Mouse (Mus musculus) liver, embryonic 12.5 days (tissue): Measurements from ENCODE around the gene Tomm40. TPM values are rescaled to one million over a fixed set of nuclear protein-coding genes. Genes with fewer than 3 reads are reported as not detected.

Experiments used
- ATAC-seq: fragments of 200-750 bp; cut with Nextera tagmentation; 2 replicates; pipeline ENCODE4 v1.8.0; 2017; ENCODE audit warnings: moderate number of reproducible peaks, mild to moderate bottlenecking, moderate library complexity
- H3K27ac ChIP-seq: fragments of 300-500 bp; sonication (generic); 2 replicates; pipeline ENCODE4 v1.5.1; 2016; ENCODE audit warnings: mild to moderate bottlenecking
- H3K27me3 ChIP-seq: fragments of 300-500 bp; sonication (generic); replicated peaks from 2 replicates; pipeline ENCODE4 v1.6.1; 2016; ENCODE audit warnings: mild to moderate bottlenecking, moderate library complexity
- H3K36me3 ChIP-seq: fragments of 300-500 bp; sonication (generic); 2 replicates; pipeline ENCODE4 v1.6.1; 2016; ENCODE audit warnings: mild to moderate bottlenecking, moderate library complexity
- H3K4me1 ChIP-seq: fragments of 300-500 bp; sonication (generic); 2 replicates; pipeline ENCODE4 v1.6.1; 2016
- H3K4me2 ChIP-seq: fragments of 300-500 bp; sonication (generic); 2 replicates; pipeline ENCODE4 v1.6.1; 2016; ENCODE audit warnings: mild to moderate bottlenecking, moderate library complexity
- H3K4me3 ChIP-seq: fragments of 300-500 bp; sonication (generic); 2 replicates; pipeline ENCODE4 v1.5.1; 2016; ENCODE audit warnings: mild to moderate bottlenecking, moderate library complexity
- H3K9ac ChIP-seq: fragments of 300-500 bp; sonication (generic); 2 replicates; pipeline ENCODE4 v1.6.1; 2016; ENCODE audit warnings: mild to moderate bottlenecking, moderate library complexity
- H3K9me3 ChIP-seq: fragments of 300-500 bp; sonication (generic); replicated peaks from 2 replicates; pipeline ENCODE4 v1.6.1; 2016; ENCODE audit warnings: mild to moderate bottlenecking, moderate library complexity
- WGBS: fragments of 180-500 bp; shearing (Covaris S2); methylation state at CpG from one replicate; pipeline ENCODE4 v1.1.7; 2016; ENCODE audit not compliant: insufficient replicate concordance; 5-methylcytosine and 5-hydroxymethylcytosine counted together
- polyA plus RNA-seq: library from polyadenylated mRNA; unstranded; fragments of >200 nt; fragmentation: Nextera tagmentation; extraction: Ambion mirVana; gene quantifications from 2 replicates; pipeline ENCODE4 v1.2.1, GENCODE M21; 2016

Gene Tomm40
- polyA plus RNA-seq, 1 experiment from 2014 or later = 207 TPM

DNA sequence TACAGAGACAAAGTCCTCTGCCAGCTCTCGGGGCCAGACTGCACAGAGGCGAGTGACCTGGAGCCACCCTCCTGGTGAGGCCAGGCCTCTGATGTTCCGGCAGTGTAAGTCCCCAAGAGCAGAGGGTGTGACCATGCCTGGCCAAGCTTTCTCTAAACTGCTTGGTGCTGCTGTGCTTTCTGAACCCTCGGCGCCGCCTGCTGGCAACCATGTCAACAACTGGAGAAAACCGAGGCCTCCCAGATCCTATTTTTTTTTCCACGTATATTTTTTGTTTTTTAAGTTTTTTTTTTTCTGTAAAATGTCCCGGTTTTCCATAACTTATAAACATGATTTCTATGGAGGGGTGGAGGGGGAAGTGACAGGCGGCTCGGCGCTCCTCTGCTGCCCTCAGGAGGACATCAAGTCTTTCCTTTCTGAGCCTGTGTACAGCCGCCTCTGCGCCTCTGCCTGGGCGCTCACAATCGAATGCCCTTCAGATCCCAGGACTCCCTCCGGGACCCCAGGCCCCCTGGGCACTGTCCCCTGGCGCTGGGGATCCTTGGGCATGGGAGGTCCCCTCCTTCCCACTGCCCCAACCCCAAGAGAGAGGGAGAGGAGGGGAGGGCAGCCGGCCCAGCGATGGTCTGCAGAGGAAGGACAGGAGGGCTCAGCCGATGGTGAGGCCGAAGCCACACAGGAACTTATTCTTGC lies 14.0 kb downstream of the Tomm40 start:
- Histone ChIP-seq H3K4me3 (no peak overlapping the region), H3K4me1 (peaks cover 70% of the 10 kb centered on the region), H3K4me2 (peak overlapping the region; percentile 29; the same call in 1 of the 2 replicates), H3K27me3 (0 out of 2 replicates have a peak, but pooled peaks cover 11% of the 10 kb centered on the region), H3K9ac (peak overlapping the region; percentile 44; the same call in 1 of the 2 replicates), H3K9me3 (no peaks in the 10 kb centered on the region), H3K27ac (peak overlapping the region; percentile 76), H3K36me3 (peaks cover 64% of the 10 kb centered on the region)
- peak; percentile 70 for ATAC-seq
- WGBS = 21% methylated on average over 22 of the region's 22 CpGs

DNA sequence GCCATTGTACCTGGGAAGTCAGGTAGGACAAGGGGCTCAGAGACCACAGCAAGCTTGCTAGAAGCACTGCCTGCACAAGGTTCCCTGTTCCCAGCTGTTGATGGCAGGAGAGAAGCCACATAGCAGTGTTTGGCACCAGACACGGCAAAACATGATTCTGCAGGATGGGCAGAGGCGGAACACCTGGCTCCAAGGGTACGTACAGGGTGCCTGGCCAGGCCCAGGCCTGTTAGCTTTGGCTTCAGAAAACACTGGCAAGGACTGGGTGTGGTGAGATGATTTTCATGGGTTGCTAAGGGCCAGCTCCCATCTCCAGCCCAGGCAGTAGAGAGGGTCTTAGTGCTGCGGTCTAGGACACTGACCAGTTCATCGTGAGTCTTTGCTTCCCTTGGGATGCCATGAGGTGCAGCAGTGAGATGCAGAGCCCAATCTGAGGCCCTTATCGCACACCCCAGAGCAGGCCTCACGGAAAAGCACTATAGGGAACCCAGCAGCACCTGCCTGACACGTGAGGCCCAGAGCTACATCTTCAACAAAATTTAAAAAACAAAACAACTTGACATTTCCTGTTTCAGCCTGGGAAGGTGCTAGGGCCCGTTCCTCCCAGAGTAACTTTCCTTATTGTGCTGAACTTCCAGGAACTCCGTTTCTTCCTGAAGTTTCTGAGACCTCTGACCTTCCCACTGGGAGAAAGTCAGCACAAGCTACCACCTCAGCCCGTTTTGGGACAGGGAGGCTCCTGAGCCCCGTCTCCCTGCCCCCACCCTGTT lies 14.8 kb downstream of the Tomm40 start:
- Histone ChIP-seq H3K27ac (peak overlapping the region; percentile 76), H3K36me3 (peaks cover 67% of the 10 kb centered on the region), H3K9ac (peak overlapping the region; percentile 19; the same call in 1 of the 2 replicates), H3K4me2 (peak overlapping the region; percentile 29; the same call in 1 of the 2 replicates), H3K27me3 (0 out of 2 replicates have a peak, but pooled peaks cover 11% of the 10 kb centered on the region), H3K4me1 (peaks cover 77% of the 10 kb centered on the region), H3K9me3 (no peaks in the 10 kb centered on the region), H3K4me3 (no peak overlapping the region)
- 47% methylated on average over 12 of the region's 12 CpGs for WGBS
- ATAC-seq = peak; percentile 23; the same call in 1 of the 2 replicates

DNA sequence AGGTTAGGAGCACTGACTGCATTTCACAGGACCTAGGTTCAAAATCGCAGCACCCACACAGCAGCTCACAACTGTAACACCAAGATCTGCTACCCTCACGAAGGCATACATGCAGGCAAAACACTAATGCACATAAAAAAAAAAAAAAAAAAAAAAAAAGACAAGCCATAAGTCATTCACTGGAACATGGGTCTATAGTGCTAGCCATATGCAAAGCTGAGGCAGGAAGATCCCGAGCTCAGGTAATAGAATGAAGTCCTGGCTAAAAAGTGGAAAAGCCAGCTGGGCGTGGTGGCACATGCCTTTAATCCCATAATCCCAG lies 15.4 kb downstream of the Tomm40 start:
- ATAC-seq = no peak
- H3K4me1 ChIP-seq = peaks cover 84% of the 10 kb centered on the region
- H3K27me3 ChIP-seq = 0 out of 2 replicates have a peak, but pooled peaks cover 11% of the 10 kb centered on the region
- H3K9me3 ChIP-seq = no peaks in the 10 kb centered on the region
- H3K27ac ChIP-seq = peak overlapping the region; percentile 89
- H3K4me3 ChIP-seq = no peak overlapping the region
- 39% methylated on average over 4 of the region's 4 CpGs for WGBS
- H3K4me2 ChIP-seq = peak overlapping the region; percentile 66; the same call in 1 of the 2 replicates
- 0 out of 2 replicates have a peak overlapping the region, but pooled peaks have one; percentile 65 for H3K9ac ChIP-seq
- H3K36me3 ChIP-seq = peaks cover 61% of the 10 kb centered on the region

DNA sequence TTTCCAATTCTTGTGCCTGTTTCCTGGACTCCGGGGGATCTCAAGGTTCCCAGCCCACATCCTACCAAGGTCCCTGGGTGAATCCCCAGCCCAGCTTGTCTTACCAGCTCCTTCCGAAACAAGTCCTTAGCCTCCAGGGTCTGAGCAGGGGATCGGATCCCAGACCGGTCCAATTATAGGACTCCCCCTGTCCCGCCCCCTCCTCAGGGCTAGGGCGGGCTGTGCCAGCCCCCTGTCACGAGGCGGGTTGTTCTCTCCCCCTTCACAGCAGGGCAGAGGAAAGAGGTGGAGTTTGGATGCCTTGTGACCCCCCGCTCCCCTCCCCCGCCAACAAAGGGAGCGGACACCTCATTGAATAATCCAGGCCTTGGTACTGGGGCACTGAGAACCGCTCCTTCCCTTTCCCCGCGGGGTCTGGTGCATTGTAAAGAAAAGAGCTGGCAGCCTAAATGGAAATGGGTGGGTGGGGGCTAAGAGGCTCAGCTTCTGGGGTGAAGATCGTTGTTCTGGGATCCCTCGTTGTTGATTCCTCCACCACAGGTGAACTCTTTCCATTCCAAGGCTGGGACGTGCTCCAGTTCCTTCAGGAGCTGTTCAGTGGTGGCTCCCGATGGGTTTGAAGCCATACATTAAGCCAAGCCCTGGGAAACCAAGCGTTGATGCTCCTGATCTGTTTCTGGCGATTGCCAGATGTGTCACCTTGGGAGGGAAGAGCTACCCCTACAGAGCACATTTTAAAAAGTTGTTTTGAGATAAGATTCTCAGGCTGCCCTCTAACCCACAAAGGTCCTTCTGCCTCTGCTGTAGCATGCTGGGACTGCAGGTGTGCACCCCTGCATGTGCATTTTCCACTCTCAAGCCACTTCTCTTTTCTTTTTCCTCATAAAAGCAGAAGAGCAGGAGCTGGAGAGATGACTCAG lies 16.1 kb downstream of the Tomm40 start, which contains the start of gene Apoe:
Apoe (minus strand) TSS at position 282 of the 920 bp plus-strand sequence.
- H3K9me3 ChIP-seq = no peaks in the 10 kb centered on the region
- WGBS = 3% methylated on average over 20 of the region's 20 CpGs
- H3K9ac ChIP-seq = peak within 1 kb of the TSS; percentile 65
- peaks cover 91% of the 10 kb centered on the region for H3K4me1 ChIP-seq
- peak within 1 kb of the TSS; percentile 66 for H3K4me2 ChIP-seq
- H3K36me3 ChIP-seq = peaks cover 54% of the 10 kb centered on the region
- H3K4me3 ChIP-seq = peak within 1 kb of the TSS; percentile 53
- H3K27me3 ChIP-seq = 0 out of 2 replicates have a peak, but pooled peaks cover 11% of the 10 kb centered on the region
- H3K27ac ChIP-seq = peak within 1 kb of the TSS; percentile 89
- peak; percentile 52 for ATAC-seq

DNA sequence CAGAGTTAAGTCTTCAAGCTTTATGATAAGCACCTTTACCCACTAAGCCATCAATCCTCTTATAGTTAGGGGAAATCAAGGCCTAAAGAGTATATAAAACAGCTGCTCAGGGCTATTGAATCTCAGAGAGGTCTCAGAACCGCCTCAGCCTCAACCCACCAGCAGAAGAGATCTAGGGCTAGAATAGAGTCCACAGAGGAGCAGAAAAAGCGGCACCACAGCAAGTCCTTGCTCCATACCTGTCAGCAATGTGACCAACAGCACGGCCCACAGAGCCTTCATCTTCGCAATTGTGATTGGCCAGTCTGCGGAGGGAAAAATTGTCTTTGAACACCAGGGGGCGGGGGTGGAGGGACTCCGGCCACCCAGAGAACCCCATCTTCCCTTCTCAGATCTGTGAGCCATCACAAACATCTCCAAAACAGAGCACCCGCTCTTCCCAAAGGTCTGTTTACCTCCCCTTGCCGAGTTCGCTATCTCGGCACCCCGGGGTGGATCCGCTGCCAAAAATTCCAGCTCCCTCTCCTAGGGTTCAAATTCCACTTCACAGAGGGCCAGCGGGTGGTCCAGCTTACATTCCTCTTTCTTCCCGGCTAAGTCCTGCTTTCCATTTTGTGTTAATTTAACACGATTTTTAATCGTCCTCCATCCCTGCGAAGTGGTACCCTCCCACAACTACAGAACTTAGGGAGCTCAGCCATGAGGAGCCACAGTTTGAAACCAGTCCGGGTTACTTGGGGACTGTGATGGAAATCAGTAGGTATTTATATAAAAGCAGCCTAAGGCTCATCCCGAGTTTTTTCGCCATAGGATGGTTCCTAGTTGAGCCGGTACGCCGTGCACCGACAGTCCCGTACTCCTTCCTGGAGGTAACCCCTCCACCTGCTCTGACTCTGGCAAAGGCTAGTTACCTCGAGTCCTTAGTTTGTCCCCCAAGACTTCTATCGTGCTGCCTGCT lies 17.0 kb downstream of the Tomm40 start:
- Histone ChIP-seq H3K9ac (peak overlapping the region; percentile 65), H3K27me3 (peaks cover 11% of the 10 kb centered on the region; the same call in 1 of the 2 replicates), H3K9me3 (no peaks in the 10 kb centered on the region), H3K36me3 (peaks cover 45% of the 10 kb centered on the region), H3K4me2 (peak overlapping the region; percentile 66), H3K4me1 (peaks cover 99% of the 10 kb centered on the region), H3K4me3 (peak overlapping the region; percentile 53), H3K27ac (peak overlapping the region; percentile 89)
- ATAC-seq = no peak
- WGBS = 4% methylated on average over 28 of the region's 28 CpGs

DNA sequence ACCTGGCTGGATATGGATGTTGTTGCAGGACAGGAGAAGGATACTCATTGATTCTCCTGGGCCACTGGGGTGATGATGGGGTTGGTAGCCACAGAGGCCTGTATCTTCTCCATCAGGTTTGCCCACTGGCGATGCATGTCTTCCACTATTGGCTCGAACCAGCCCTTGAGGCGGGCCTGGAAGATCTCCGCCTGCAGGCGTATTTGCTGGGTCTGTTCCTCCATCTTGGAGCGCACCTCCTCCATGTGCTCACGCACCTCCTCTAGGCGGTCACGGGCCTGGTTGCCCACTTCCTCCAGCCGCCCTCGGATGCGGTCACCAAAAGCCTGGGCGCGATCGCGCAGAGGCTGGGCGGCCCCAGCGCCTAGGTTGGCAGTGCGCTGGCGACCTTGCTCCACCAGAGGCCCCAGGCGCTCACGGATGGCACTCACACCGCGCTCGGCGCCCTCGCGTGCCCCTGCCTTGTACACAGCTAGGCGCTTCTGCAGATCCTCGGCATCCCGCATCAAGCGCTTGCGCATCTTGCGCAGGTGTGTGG lies 18.8 kb downstream of the Tomm40 start:
- peaks cover 27% of the 10 kb centered on the region for H3K36me3 ChIP-seq
- H3K9me3 ChIP-seq = no peaks in the 10 kb centered on the region
- H3K4me1 ChIP-seq = peaks cover 99% of the 10 kb centered on the region
- H3K4me3 ChIP-seq = peak overlapping the region; percentile 53
- peak overlapping the region; percentile 3; the same call in 1 of the 2 replicates for H3K9ac ChIP-seq
- H3K4me2 ChIP-seq = peak overlapping the region; percentile 66
- peak overlapping the region; percentile 89 for H3K27ac ChIP-seq
- 72% methylated on average over 34 of the region's 34 CpGs for WGBS
- ATAC-seq = no peak
- peaks cover 11% of the 10 kb centered on the region; the same call in 1 of the 2 replicates for H3K27me3 ChIP-seq

DNA sequence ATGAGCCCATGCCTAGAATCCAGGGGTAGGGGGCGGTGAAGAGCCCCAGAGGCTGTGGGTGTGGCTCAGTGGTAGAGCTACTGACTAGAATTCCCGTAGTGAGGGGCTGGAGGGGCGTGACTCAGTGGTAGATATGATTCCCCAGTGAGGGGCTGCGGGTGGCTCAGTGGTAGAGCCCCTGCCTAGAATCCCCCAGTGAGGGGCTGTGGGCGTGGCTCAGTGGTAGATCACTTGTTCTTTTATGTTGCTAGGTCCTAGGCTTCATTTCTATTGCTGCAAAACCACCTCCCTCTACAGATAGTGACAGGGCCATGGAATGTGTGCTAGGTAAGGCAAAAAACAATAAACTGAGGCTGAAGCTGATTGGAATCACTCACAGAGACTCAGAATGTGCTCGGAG lies 19.4 kb downstream of the Tomm40 start:
- H3K4me2 ChIP-seq = peak overlapping the region; percentile 66
- peaks cover 11% of the 10 kb centered on the region; the same call in 1 of the 2 replicates for H3K27me3 ChIP-seq
- peaks cover 25% of the 10 kb centered on the region for H3K36me3 ChIP-seq
- peak overlapping the region; percentile 89; the same call in 1 of the 2 replicates for H3K27ac ChIP-seq
- no peak overlapping the region for H3K4me3 ChIP-seq
- 44% methylated on average over 6 of the region's 6 CpGs for WGBS
- H3K9ac ChIP-seq = no peak overlapping the region
- peaks cover 99% of the 10 kb centered on the region for H3K4me1 ChIP-seq
- ATAC-seq = no peak
- H3K9me3 ChIP-seq = no peaks in the 10 kb centered on the region

DNA sequence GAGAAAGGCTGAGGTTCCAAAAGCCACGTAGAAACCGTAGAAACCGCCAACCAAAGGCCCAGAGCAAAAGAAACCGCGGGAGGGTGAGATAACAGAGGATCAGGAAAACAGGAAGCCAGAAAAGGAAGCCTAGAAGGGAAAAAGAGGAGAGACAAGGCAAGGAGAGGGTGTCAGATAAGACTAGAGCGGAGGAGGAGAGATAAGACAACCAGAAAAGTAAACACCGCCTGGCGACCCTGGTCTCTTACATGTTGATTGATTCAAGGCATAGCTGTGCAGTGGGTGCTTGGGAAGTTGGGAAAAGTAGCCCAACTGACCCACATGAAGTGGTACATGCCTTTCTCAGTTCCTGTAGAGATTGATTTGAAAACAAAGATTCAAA lies 20.0 kb downstream of the Tomm40 start:
- H3K27ac ChIP-seq = peak overlapping the region; percentile 89
- 2% methylated on average over 8 of the region's 8 CpGs for WGBS
- H3K27me3 ChIP-seq = peaks cover 11% of the 10 kb centered on the region; the same call in 1 of the 2 replicates
- no peak overlapping the region for H3K4me3 ChIP-seq
- peak overlapping the region; percentile 66 for H3K4me2 ChIP-seq
- ATAC-seq = 0 out of 2 replicates have a peak, but pooled peaks have one; percentile 2
- H3K36me3 ChIP-seq = peaks cover 20% of the 10 kb centered on the region
- 0 out of 2 replicates have a peak overlapping the region, but pooled peaks have one; percentile 37 for H3K9ac ChIP-seq
- peaks cover 93% of the 10 kb centered on the region for H3K4me1 ChIP-seq
- H3K9me3 ChIP-seq = no peaks in the 10 kb centered on the region

DNA sequence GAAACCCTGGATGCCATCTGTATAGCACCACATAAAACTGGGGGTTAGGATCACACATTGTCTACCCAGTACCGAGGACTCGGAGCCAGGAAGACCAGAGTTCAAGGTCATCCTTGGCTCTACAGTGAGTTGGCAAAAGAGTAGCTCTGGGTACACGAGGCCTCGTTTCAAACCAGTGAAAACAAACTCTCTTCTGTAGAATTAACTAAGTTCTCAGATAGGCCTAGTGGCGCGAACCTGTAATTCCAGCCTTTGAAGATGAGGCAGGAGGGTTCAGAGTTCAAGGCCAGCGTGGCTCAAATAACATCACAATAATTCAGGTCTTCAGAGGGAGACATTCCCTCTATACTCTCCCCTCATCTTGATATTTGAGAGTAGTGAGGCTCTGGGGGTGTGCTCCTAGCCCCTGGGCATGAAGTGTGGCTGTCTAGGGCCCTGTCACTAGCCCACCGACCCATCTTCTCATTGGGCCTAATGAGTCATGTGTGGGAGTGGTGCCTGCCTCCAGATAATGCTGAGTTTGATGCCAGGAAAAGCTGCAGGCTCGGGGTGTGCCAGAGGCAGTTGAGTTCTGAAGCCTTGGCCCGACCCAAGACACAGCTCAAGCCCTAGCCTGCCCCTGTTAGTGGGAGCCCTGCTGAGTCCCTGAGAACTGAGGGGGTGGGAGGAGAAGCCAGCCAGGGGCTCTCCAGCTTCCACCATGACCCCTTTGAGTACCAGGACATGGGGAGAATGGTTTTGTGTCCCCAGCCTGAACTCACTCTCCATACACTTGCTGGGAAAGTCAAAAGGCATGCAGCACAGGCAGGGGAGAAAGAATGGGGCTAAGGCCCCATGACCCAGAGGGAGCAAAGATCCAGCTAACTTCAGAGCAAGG lies 20.7 kb downstream of the Tomm40 start:
- H3K4me1 ChIP-seq = peaks cover 92% of the 10 kb centered on the region
- peaks cover 11% of the 10 kb centered on the region; the same call in 1 of the 2 replicates for H3K27me3 ChIP-seq
- H3K36me3 ChIP-seq = peaks cover 19% of the 10 kb centered on the region
- no peaks in the 10 kb centered on the region for H3K9me3 ChIP-seq
- H3K9ac ChIP-seq = 0 out of 2 replicates have a peak overlapping the region, but pooled peaks have one; percentile 37
- no peak for ATAC-seq
- WGBS = 45% methylated on average over 10 of the region's 10 CpGs
- H3K4me2 ChIP-seq = peak overlapping the region; percentile 66
- peak overlapping the region; percentile 89 for H3K27ac ChIP-seq
- no peak overlapping the region for H3K4me3 ChIP-seq
